Mouse (Mus musculus) urinary bladder, postnatal 14 days (tissue): ENCODE results near the gene Ocel1.
A peak's percentile ranks its signal among the peaks of the same experiment; 100 is the strongest.
"Not testable (repeated sequence)": the region's sequence is repeated elsewhere in the genome, so short reads cannot be mapped to it uniquely, and the experiment has no call there.

Experiments
- DNase-seq: peaks from one replicate; pipeline ENCODE4 v3.0.0; 2021; ENCODE audit warnings: low spot score

The Ocel1 gene

GRCm38 (mm10) chr8:71371236-71371848, at the start of gene Ocel1:
TSS of gene Ocel1 (plus strand) at chr8:71371298.
- DNase-seq = peak; percentile 98

- no peak for DNase-seq
Observed at GRCm38 (mm10) chr8:71322939-71323338, 48.2 kb upstream of the Ocel1 start.

- no peak for DNase-seq
Observed at GRCm38 (mm10) chr8:71324848-71325247, 46.2 kb upstream of the Ocel1 start.

GRCm38 (mm10) chr8:71337834-71338233, 33.3 kb upstream of the Ocel1 start:
- not testable (repeated sequence) for DNase-seq

GRCm38 (mm10) chr8:71340625-71341024, 30.5 kb upstream of the Ocel1 start:
- peak; percentile 56 for DNase-seq

- no peak for DNase-seq
Observed at GRCm38 (mm10) chr8:71346581-71346980, 24.5 kb upstream of the Ocel1 start.

GRCm38 (mm10) chr8:71351117-71351516, 20.0 kb upstream of the Ocel1 start:
- DNase-seq = no peak

GRCm38 (mm10) chr8:71351520-71351919, 19.6 kb upstream of the Ocel1 start:
- no peak for DNase-seq

GRCm38 (mm10) chr8:71358026-71358425, 13.1 kb upstream of the Ocel1 start:
- no peak for DNase-seq

GRCm38 (mm10) chr8:71366771-71367528, 4.1 kb upstream of the Ocel1 start, which contains the start of gene Use1:
TSS of gene Use1 (plus strand) at chr8:71366848.
- DNase-seq = peak; percentile 94

- no peak for DNase-seq
Observed at GRCm38 (mm10) chr8:71367529-71368176, 3.4 kb upstream of the Ocel1 start.

- no peak for DNase-seq
Observed at GRCm38 (mm10) chr8:71368366-71368765, 2.7 kb upstream of the Ocel1 start.

- DNase-seq = no peak
Observed at GRCm38 (mm10) chr8:71369040-71369718, 1.9 kb upstream of the Ocel1 start.

GRCm38 (mm10) chr8:71370711-71371235, 325 bp upstream of the Ocel1 start:
- no peak for DNase-seq

- no peak for DNase-seq
Observed at GRCm38 (mm10) chr8:71372427-71372826, 1.3 kb downstream of the Ocel1 start.

GRCm38 (mm10) chr8:71373000-71373399, 1.9 kb downstream of the Ocel1 start:
- no peak for DNase-seq

- DNase-seq = no peak
Observed at GRCm38 (mm10) chr8:71374616-71375206, 3.6 kb downstream of the Ocel1 start.

GRCm38 (mm10) chr8:71375581-71376422, 4.7 kb downstream of the Ocel1 start:
- peak; percentile 77 for DNase-seq

- no peak for DNase-seq
Observed at GRCm38 (mm10) chr8:71376423-71377030, 5.4 kb downstream of the Ocel1 start.

GRCm38 (mm10) chr8:71379008-71379407, 7.9 kb downstream of the Ocel1 start:
- no peak for DNase-seq
